Mouse (Mus musculus): Measurements from ENCODE around the gene Pparg. TPM values are rescaled to one million over a fixed set of nuclear protein-coding genes. Genes with fewer than 3 reads are reported as not detected.

The Pparg gene
- polyA plus RNA-seq, 1 experiment, result 12.6 TPM

GRCm38 (mm10) chr6:115424433-115424832 is 63.7 kb downstream of the Pparg start:
- Histone ChIP-seq H3ac (ENCODE audit: control insufficient read depth, insufficient read length, low read depth) (no peak overlapping the region), H3K4me3 (ENCODE audit: insufficient read depth, poor library complexity, severe bottlenecking) (no peak overlapping the region), H3K27me3 (ENCODE audit: control insufficient read depth, insufficient read depth, insufficient read length) (no peaks in the 10 kb centered on the region), H3K36me3 (ENCODE audit: control insufficient read depth, insufficient read depth) (no peaks in the 10 kb centered on the region), H3K79me3 (ENCODE audit: low read depth) (no peaks in the 10 kb centered on the region), H3K79me2 (ENCODE audit: control insufficient read depth, insufficient read depth) (no peaks in the 10 kb centered on the region)
- TF ChIP-seq CTCF (IDR thresholded peaks at IDR 0.05; ENCODE audit: control insufficient read depth, insufficient read depth, insufficient read length) (no peak), MYOG (IDR thresholded peaks at IDR 0.05; ENCODE audit: control insufficient read depth, extremely low read depth, insufficient read length) (no peak), CEBPB (IDR thresholded peaks at IDR 0.05; ENCODE audit: low read depth) (no peak), MAX (IDR thresholded peaks at IDR 0.05) (no peak), USF1 (IDR thresholded peaks at IDR 0.05; ENCODE audit: low read depth) (no peak), MYOD1 (IDR thresholded peaks at IDR 0.05; ENCODE audit: control insufficient read depth, insufficient read length, low read depth) (no peak), FOSL1 (IDR thresholded peaks at IDR 0.05; ENCODE audit: insufficient read depth, low read length, poor library complexity, severe bottlenecking) (no peak)

DNA sequence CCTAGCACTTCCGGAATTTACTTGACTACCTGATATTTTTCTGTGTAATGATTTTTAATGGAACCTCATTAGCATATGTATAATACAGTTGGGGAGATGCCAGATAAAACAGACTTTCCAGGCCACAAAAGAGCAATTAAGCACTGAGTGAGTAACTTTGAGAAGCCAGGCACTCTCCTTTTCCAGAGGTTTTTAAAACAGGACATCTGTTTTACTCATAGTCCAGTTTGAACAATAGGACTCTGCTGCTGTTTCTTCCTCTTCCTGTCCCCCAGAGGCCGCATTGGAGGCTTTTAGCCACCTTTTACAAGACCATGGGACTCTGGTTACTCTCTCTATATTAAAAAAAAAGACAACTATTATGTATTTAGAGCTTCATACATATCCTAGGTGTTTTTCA is 72.0 kb downstream of the Pparg start:
- H3K36me3 ChIP-seq (ENCODE audit: control insufficient read depth, insufficient read depth), result no peaks in the 10 kb centered on the region
- no peak overlapping the region for H3ac ChIP-seq (ENCODE audit: control insufficient read depth, insufficient read length, low read depth)
- no peaks in the 10 kb centered on the region for H3K27me3 ChIP-seq (ENCODE audit: control insufficient read depth, insufficient read depth, insufficient read length)
- no peak overlapping the region for H3K4me3 ChIP-seq (ENCODE audit: insufficient read depth, poor library complexity, severe bottlenecking)
- H3K79me2 ChIP-seq (ENCODE audit: control insufficient read depth, insufficient read depth), result no peaks in the 10 kb centered on the region
- no peak for TF ChIP-seq MYOG (IDR thresholded peaks at IDR 0.05; ENCODE audit: control insufficient read depth, extremely low read depth, insufficient read length)
- TF ChIP-seq MYOD1 (IDR thresholded peaks at IDR 0.05; ENCODE audit: control insufficient read depth, insufficient read length, low read depth), result no peak
- no peak for TF ChIP-seq CTCF (IDR thresholded peaks at IDR 0.05; ENCODE audit: control insufficient read depth, insufficient read depth, insufficient read length)
- no peak for TF ChIP-seq MAX (IDR thresholded peaks at IDR 0.05)
- TF ChIP-seq CEBPB (IDR thresholded peaks at IDR 0.05; ENCODE audit: low read depth), result no peak
- no peak for TF ChIP-seq FOSL1 (IDR thresholded peaks at IDR 0.05; ENCODE audit: insufficient read depth, low read length, poor library complexity, severe bottlenecking)
- TF ChIP-seq USF1 (IDR thresholded peaks at IDR 0.05; ENCODE audit: low read depth), result no peak
- H3K79me3 ChIP-seq (ENCODE audit: low read depth), result no peaks in the 10 kb centered on the region

DNA sequence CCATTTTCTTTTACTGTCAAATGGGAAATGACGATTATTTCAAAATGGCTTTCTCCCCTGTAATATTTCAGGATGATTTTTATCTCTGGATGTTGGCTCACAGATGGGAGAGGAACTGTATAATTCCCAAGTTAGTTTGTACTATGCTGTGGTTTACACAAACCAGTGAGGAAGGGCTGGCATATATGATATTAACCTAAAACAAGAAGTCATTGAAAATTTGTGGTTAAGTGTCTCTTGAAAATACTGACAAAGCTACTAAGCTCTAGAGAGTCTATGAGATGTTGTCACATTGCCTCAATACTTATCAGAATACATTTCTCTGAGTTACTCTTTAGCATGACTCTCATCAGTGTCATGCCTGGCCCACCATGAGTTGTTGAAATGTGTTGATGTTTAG is 73.3 kb downstream of the Pparg start:
- Histone ChIP-seq H3ac (ENCODE audit: control insufficient read depth, insufficient read length, low read depth) (no peak overlapping the region), H3K36me3 (ENCODE audit: control insufficient read depth, insufficient read depth) (no peaks in the 10 kb centered on the region), H3K27me3 (ENCODE audit: control insufficient read depth, insufficient read depth, insufficient read length) (no peaks in the 10 kb centered on the region), H3K79me3 (ENCODE audit: low read depth) (no peaks in the 10 kb centered on the region), H3K4me3 (ENCODE audit: insufficient read depth, poor library complexity, severe bottlenecking) (no peak overlapping the region), H3K79me2 (ENCODE audit: control insufficient read depth, insufficient read depth) (no peaks in the 10 kb centered on the region)
- no peak for TF ChIP-seq FOSL1 (IDR thresholded peaks at IDR 0.05; ENCODE audit: insufficient read depth, low read length, poor library complexity, severe bottlenecking)
- TF ChIP-seq CEBPB (IDR thresholded peaks at IDR 0.05; ENCODE audit: low read depth), result no peak
- no peak for TF ChIP-seq MAX (IDR thresholded peaks at IDR 0.05)

DNA sequence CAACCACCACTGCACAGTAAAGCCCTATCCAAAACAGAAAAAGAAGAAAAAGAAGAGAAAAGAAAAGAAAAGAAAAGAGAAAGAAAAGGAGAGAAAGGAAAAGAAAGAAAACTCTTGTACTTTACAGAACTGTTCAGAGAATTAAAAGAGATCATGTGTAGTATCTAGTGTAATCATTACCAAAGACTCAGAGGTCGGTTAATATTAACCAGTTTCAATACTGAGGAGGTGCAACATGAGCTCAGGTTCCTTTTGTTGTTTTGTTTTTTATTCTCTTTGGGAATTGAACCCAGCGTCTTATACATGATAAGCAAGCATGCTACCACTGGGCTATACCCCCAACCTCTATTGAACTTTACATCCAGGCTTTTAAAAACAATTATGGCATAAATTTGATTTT is 74.1 kb downstream of the Pparg start:
- no peaks in the 10 kb centered on the region for H3K79me3 ChIP-seq (ENCODE audit: low read depth)
- no peak for TF ChIP-seq FOSL1 (IDR thresholded peaks at IDR 0.05; ENCODE audit: insufficient read depth, low read length, poor library complexity, severe bottlenecking)
- TF ChIP-seq USF1 (IDR thresholded peaks at IDR 0.05; ENCODE audit: low read depth), result no peak
- no peak for TF ChIP-seq MAX (IDR thresholded peaks at IDR 0.05)
- TF ChIP-seq MYOG (IDR thresholded peaks at IDR 0.05; ENCODE audit: control insufficient read depth, extremely low read depth, insufficient read length), result no peak
- no peak for TF ChIP-seq CTCF (IDR thresholded peaks at IDR 0.05; ENCODE audit: control insufficient read depth, insufficient read depth, insufficient read length)
- no peak for TF ChIP-seq MYOD1 (IDR thresholded peaks at IDR 0.05; ENCODE audit: control insufficient read depth, insufficient read length, low read depth)
- H3K79me2 ChIP-seq (ENCODE audit: control insufficient read depth, insufficient read depth), result no peaks in the 10 kb centered on the region
- H3K4me3 ChIP-seq (ENCODE audit: insufficient read depth, poor library complexity, severe bottlenecking), result no peak overlapping the region
- no peaks in the 10 kb centered on the region for H3K36me3 ChIP-seq (ENCODE audit: control insufficient read depth, insufficient read depth)
- no peak overlapping the region for H3ac ChIP-seq (ENCODE audit: control insufficient read depth, insufficient read length, low read depth)
- H3K27me3 ChIP-seq (ENCODE audit: control insufficient read depth, insufficient read depth, insufficient read length), result no peaks in the 10 kb centered on the region

DNA sequence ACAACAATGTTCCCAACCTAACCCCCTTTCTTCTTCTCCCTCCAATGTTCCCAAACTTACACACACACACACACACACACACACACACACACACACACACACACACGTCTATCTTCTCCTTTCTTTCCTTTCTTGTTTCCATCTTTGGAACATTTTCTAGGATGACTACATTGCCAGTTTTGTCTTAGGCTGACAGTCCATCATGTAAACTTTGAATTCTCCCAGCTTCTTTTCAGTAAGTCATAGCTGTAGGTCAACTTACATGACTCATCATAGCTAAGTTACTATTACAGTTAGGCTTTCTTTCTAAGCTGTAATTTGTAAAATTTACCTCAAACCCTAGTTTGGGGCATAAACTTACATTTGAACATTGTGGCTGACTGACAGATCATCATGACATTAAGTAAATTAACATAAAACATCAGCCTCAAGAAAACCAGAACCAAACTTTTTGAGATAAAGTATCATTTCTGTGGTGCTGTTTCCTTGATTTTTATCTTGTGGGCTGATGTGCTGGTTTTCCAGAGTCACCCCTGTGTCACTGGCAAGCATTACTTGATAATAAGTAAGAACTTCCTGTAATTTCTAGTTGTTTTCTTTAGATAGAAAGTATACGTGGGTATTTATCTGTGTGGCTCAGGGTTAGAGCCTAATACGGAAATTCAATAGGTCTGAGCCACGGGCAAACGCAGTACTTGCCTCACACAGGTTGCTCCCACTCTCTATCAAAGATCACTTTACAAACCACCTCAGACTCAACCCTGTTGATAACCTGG is 79.7 kb downstream of the Pparg start:
- no peak for TF ChIP-seq CTCF (IDR thresholded peaks at IDR 0.05; ENCODE audit: control insufficient read depth, insufficient read depth, insufficient read length)
- TF ChIP-seq MYOD1 (IDR thresholded peaks at IDR 0.05; ENCODE audit: control insufficient read depth, insufficient read length, low read depth), result no peak
- TF ChIP-seq FOSL1 (IDR thresholded peaks at IDR 0.05; ENCODE audit: insufficient read depth, low read length, poor library complexity, severe bottlenecking), result no peak
- H3K79me2 ChIP-seq (ENCODE audit: control insufficient read depth, insufficient read depth), result no peaks in the 10 kb centered on the region
- H3K79me3 ChIP-seq (ENCODE audit: low read depth), result no peaks in the 10 kb centered on the region
- no peak overlapping the region for H3K4me3 ChIP-seq (ENCODE audit: insufficient read depth, poor library complexity, severe bottlenecking)
- H3ac ChIP-seq (ENCODE audit: control insufficient read depth, insufficient read length, low read depth), result no peak overlapping the region
- H3K36me3 ChIP-seq (ENCODE audit: control insufficient read depth, insufficient read depth), result peaks cover 5% of the 10 kb centered on the region
- no peaks in the 10 kb centered on the region for H3K27me3 ChIP-seq (ENCODE audit: control insufficient read depth, insufficient read depth, insufficient read length)

DNA sequence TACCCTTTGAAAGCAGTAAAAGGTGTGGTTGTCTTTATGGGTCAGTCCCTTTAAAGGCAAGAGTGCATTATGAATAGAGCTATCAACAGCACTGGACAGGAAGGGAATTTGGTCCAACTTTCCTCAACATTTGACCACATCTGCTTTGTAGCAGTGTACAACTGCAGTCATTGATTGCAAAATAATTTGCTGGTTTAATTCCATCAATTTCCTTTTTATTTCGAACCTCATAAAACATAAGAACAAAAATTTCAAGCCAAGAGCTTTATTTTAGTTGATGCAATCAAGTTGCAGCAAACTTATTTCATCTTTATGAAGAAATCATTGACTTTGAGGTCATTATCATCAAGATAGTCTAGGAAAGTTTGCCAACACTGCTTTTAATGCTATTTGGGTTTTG is 91.8 kb downstream of the Pparg start:
- no peak overlapping the region for H3K4me3 ChIP-seq (ENCODE audit: insufficient read depth, poor library complexity, severe bottlenecking)
- H3ac ChIP-seq (ENCODE audit: control insufficient read depth, insufficient read length, low read depth), result no peak overlapping the region
- no peaks in the 10 kb centered on the region for H3K27me3 ChIP-seq (ENCODE audit: control insufficient read depth, insufficient read depth, insufficient read length)
- peaks cover 6% of the 10 kb centered on the region for H3K36me3 ChIP-seq (ENCODE audit: control insufficient read depth, insufficient read depth)
- no peaks in the 10 kb centered on the region for H3K79me2 ChIP-seq (ENCODE audit: control insufficient read depth, insufficient read depth)
- no peaks in the 10 kb centered on the region for H3K79me3 ChIP-seq (ENCODE audit: low read depth)
- TF ChIP-seq USF1 (IDR thresholded peaks at IDR 0.05; ENCODE audit: low read depth), result no peak
- no peak for TF ChIP-seq CEBPB (IDR thresholded peaks at IDR 0.05; ENCODE audit: low read depth)
- no peak for TF ChIP-seq FOSL1 (IDR thresholded peaks at IDR 0.05; ENCODE audit: insufficient read depth, low read length, poor library complexity, severe bottlenecking)
- no peak for TF ChIP-seq MYOD1 (IDR thresholded peaks at IDR 0.05; ENCODE audit: control insufficient read depth, insufficient read length, low read depth)
- no peak for TF ChIP-seq MAX (IDR thresholded peaks at IDR 0.05)
- TF ChIP-seq CTCF (IDR thresholded peaks at IDR 0.05; ENCODE audit: control insufficient read depth, insufficient read depth, insufficient read length), result no peak
- no peak for TF ChIP-seq MYOG (IDR thresholded peaks at IDR 0.05; ENCODE audit: control insufficient read depth, extremely low read depth, insufficient read length)
